Mouse (Mus musculus) lung, postnatal 0 days (tissue): ENCODE results near the gene Rngtt.

Experiments used
- CTCF ChIP-seq: IDR thresholded peaks from 2 replicates; pipeline ENCODE4 v1.5.1; 2016; ENCODE audit warnings: antibody characterized with exemption, mild to moderate bottlenecking
- EP300 ChIP-seq: IDR thresholded peaks from 2 replicates; pipeline ENCODE4 v1.6.1; 2016; ENCODE audit warnings: antibody characterized with exemption, mild to moderate bottlenecking, control low read depth

DNA sequence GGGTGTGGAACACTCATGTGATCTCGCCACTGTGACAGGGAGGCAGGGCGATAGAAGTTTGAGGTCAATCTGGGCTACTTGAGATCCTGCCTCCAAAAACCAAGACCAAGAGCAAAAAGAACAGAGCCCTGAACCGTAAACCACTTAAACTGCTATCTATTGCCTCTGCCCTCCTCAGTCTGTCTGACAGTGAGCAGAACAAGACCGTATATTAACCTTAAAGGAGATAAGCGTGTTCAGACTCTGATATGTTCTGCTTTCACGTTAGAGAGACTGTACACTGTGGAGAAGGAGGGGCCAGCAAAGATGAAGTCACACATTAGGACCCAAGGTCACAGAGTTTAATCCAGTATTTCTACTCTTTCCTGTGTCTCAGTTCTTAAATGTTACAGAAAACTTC lies 68.8 kb downstream of the Rngtt start:
- TF ChIP-seq CTCF (no peak), EP300 (no peak)
